Mouse (Mus musculus): ENCODE results near the gene Prl3d3. TPM values are rescaled to one million over a fixed set of nuclear protein-coding genes. Genes with fewer than 3 reads are reported as not detected.
"Not testable (repeated sequence)": the region's sequence is repeated elsewhere in the genome, so short reads cannot be mapped to it uniquely, and the experiment has no call there.

The Prl3d3 gene
- not detected in 2 replicates for polyA plus RNA-seq (2016; fragmentation: Nextera tagmentation; extraction: Ambion mirVana)

- H3K27ac ChIP-seq; H3K4me2 ChIP-seq; H3K4me3 ChIP-seq (replicated peaks); H3K4me1 ChIP-seq (replicated peaks); H3K9ac ChIP-seq (replicated peaks); H3K27me3 ChIP-seq; H3K36me3 ChIP-seq; ATAC-seq (ENCODE audit: insufficient number of reproducible peaks, insufficient read depth, low FRiP score, low TSS enrichment, low read depth); H3K9me3 ChIP-seq: not testable (repeated sequence)
- WGBS, result 90% methylated on average over 3 of the region's 3 CpGs
Measured at GRCm38 (mm10) chr13:27156490-27156889, at the start of gene Prl3d3. Gene Prl3d3 (plus strand): TSS chr13:27156790.

GRCm38 (mm10) chr13:27121398-27121797, 35.2 kb upstream of the Prl3d3 start, which contains the start of gene Prl3d2:
Gene Prl3d2 (plus strand): TSS chr13:27121698.
- 88% methylated on average over 4 of the region's 4 CpGs for WGBS
- not testable (repeated sequence) for H3K9ac ChIP-seq (replicated peaks); H3K27ac ChIP-seq; H3K9me3 ChIP-seq; ATAC-seq (ENCODE audit: insufficient number of reproducible peaks, insufficient read depth, low FRiP score, low TSS enrichment, low read depth); H3K27me3 ChIP-seq; H3K4me3 ChIP-seq (replicated peaks); H3K4me1 ChIP-seq (replicated peaks); H3K36me3 ChIP-seq; H3K4me2 ChIP-seq

GRCm38 (mm10) chr13:27148264-27148663, 8.3 kb upstream of the Prl3d3 start:
- no peak overlapping the region for H3K27ac ChIP-seq
- no peak for ATAC-seq (ENCODE audit: insufficient number of reproducible peaks, insufficient read depth, low FRiP score, low TSS enrichment, low read depth)
- no peak overlapping the region for H3K9ac ChIP-seq (replicated peaks)
- WGBS, result 63% methylated on average over 1 of the region's 1 CpGs
- H3K4me1 ChIP-seq (replicated peaks), result no peaks in the 10 kb centered on the region
- no peaks in the 10 kb centered on the region for H3K36me3 ChIP-seq
- no peak overlapping the region for H3K4me2 ChIP-seq
- no peaks in the 10 kb centered on the region for H3K27me3 ChIP-seq
- no peaks in the 10 kb centered on the region for H3K9me3 ChIP-seq
- H3K4me3 ChIP-seq (replicated peaks), result no peak overlapping the region

- ATAC-seq (ENCODE audit: insufficient number of reproducible peaks, insufficient read depth, low FRiP score, low TSS enrichment, low read depth), result no peak
- H3K27me3 ChIP-seq, result no peaks in the 10 kb centered on the region
- H3K4me2 ChIP-seq, result no peak within 1 kb of the TSS
- H3K9me3 ChIP-seq, result no peaks in the 10 kb centered on the region
- no peak within 1 kb of the TSS for H3K4me3 ChIP-seq (replicated peaks)
- 97% methylated on average over 1 of the region's 1 CpGs for WGBS
- no peak within 1 kb of the TSS for H3K27ac ChIP-seq
- H3K36me3 ChIP-seq, result no peaks in the 10 kb centered on the region
- no peak within 1 kb of the TSS for H3K9ac ChIP-seq (replicated peaks)
- no peaks in the 10 kb centered on the region for H3K4me1 ChIP-seq (replicated peaks)
Measured at GRCm38 (mm10) chr13:27196359-27196758, 39.8 kb downstream of the Prl3d3 start, which contains the start of gene Prl3c1. Gene Prl3c1 (plus strand): TSS chr13:27196659.

Other genes starting within 250 kb of the Prl3d3 start
- gene Prl, start 99.2 kb upstream of the Prl3d3 start, polyA plus RNA-seq (2016; fragmentation: Nextera tagmentation; extraction: Ambion mirVana), result not detected in 2 replicates
- gene Prl3d1, start 62.6 kb upstream of the Prl3d3 start, polyA plus RNA-seq (2016; fragmentation: Nextera tagmentation; extraction: Ambion mirVana), result not detected in 2 replicates
- gene Prl3d2, start 35.1 kb upstream of the Prl3d3 start, polyA plus RNA-seq (2016; fragmentation: Nextera tagmentation; extraction: Ambion mirVana), result not detected in 2 replicates
- gene Prl3c1, start 39.9 kb downstream of the Prl3d3 start, polyA plus RNA-seq (2016; fragmentation: Nextera tagmentation; extraction: Ambion mirVana), result not detected in 2 replicates
- gene Prl3b1, start 85.1 kb downstream of the Prl3d3 start, polyA plus RNA-seq (2016; fragmentation: Nextera tagmentation; extraction: Ambion mirVana), result not detected in 2 replicates
- not detected in 2 replicates for gene Prl3a1, start 102.6 kb downstream of the Prl3d3 start, polyA plus RNA-seq (2016; fragmentation: Nextera tagmentation; extraction: Ambion mirVana)
- not detected in 2 replicates for gene Prl6a1, start 155.8 kb downstream of the Prl3d3 start, polyA plus RNA-seq (2016; fragmentation: Nextera tagmentation; extraction: Ambion mirVana)
- gene Prl8a2, start 188.9 kb downstream of the Prl3d3 start, polyA plus RNA-seq (2016; fragmentation: Nextera tagmentation; extraction: Ambion mirVana), result not detected in 2 replicates
- not detected in 2 replicates for gene Prl2b1, start 234.1 kb downstream of the Prl3d3 start, polyA plus RNA-seq (2016; fragmentation: Nextera tagmentation; extraction: Ambion mirVana)